Mouse (Mus musculus) G1E-ER4 (cell line): ENCODE data around the gene Kif26b. TPM values are rescaled to one million over a fixed set of nuclear protein-coding genes. Genes with fewer than 3 reads are reported as not detected.

Source experiments
- GATA1 ChIP-seq: IDR thresholded peaks from one replicate; pipeline ENCODE4 v1.8.0; 2012; ENCODE audit warnings: low read length, inconsistent platforms
- polyA plus RNA-seq: library from polyadenylated mRNA; stranded (reverse); fragments of >175 nt; gene quantifications from 2 replicates; pipeline ENCODE4 v1.2.3, GENCODE M21; 2012

Kif26b gene
- polyA plus RNA-seq, 1 experiment, result 0.01 TPM

GRCm38 (mm10) chr1:178621301-178621700 lies 92.4 kb downstream of the Kif26b start:
- no peak for TF ChIP-seq GATA1

- TF ChIP-seq GATA1, result no peak
Observed at GRCm38 (mm10) chr1:178623889-178624288, 95.0 kb downstream of the Kif26b start.

DNA sequence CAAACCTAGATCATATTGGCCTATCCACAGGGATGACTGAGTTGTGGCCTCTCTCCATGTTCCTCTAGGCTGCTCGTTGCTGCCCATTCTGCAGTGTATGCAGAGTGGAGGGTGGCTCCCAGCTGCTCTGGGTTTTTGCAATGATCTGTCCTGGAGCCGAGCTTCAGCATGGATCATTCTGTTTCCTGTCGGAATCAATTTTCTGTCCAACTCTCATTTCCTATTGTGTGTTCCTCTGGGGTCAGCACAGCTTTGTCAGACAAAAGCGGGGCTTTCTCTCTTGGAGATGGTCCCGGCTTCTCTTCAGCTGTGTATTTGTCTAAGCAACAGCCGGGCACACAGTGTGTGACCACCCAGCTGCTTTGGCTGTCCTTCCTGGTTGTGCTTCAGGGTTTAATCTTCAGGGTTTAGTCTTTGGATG lies 98.0 kb downstream of the Kif26b start:
- TF ChIP-seq GATA1, result no peak

DNA sequence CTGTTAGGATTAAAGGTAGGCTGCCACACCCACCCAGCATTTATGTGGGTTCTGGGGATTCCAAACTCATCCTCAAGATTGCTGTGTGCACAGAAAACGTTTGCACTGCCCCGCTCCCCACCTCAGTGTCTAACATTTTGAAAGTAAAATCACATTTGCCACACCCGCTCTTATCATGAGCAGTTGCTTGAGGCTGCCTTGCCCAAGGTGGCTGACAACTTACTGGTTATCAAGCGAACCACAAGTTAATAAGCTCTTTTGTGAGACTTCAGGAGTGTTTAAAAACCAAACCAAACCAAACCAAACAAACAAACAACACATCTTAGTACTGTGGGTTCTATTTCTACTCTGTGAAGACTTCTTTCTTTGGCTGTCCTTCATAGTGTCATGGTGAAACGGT lies 101.1 kb downstream of the Kif26b start:
- TF ChIP-seq GATA1, result no peak

- TF ChIP-seq GATA1, result no peak
Observed at GRCm38 (mm10) chr1:178631863-178632262, 102.9 kb downstream of the Kif26b start.

DNA sequence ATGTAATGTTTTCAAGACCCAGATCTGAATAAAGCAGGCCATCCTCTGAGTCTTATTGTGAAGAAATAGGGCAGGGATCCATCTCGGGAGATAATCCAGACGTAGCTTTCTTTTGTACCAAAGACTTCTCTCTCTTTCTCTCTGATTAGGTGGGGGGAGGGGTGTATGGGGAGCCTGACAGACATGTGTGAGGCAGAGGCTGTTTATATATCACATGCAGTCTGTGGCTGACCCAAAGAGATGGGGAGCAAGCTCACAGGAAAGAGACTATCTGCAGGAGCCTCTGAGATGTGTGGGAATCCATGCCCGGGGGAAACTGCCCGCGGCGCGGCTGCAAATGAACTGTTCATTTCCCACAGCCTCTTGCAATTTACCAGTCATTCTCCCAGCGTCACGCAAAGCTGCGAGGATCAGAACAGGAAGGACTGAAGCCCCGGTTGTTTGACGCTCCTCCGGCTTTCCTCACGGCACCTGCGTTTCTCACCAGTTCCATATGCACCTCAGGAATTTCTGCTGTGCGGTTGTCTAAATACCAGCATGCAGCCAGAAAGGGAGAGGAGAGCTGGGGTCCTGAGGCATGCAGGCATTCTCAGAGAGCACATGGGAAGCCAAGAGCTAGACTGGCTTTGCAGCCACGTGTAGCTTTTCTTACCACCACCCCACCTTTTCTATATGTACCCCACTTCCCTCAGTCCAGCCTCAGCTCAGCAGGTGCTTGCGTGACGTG lies 105.6 kb downstream of the Kif26b start:
- no peak for TF ChIP-seq GATA1

- TF ChIP-seq GATA1, result no peak
Observed at GRCm38 (mm10) chr1:178635470-178635869, 106.5 kb downstream of the Kif26b start.

DNA sequence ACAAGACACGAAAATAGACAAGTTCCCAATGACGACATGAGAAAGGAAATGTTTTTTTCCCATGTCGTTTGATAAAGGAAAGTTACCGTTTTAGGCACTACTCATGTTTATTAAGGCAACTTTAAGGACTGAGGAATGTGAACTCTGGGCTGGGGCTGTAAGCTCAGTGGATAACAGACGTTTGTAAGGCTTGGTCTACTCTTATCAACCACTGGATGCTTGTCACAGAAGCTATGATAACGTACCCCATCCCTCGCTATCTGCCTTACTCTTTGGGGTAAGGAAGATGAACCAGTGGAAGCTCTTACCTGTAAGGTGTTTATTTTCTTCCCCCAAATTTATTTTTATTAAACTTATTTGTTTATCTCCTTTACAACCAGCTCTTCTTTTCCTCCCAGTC lies 108.4 kb downstream of the Kif26b start:
- TF ChIP-seq GATA1, result no peak

- TF ChIP-seq GATA1, result no peak
Observed at GRCm38 (mm10) chr1:178639951-178640350, 111.0 kb downstream of the Kif26b start.

- TF ChIP-seq GATA1, result no peak
Observed at GRCm38 (mm10) chr1:178640719-178641455, 112.0 kb downstream of the Kif26b start.

GRCm38 (mm10) chr1:178641788-178642187 lies 112.9 kb downstream of the Kif26b start:
- TF ChIP-seq GATA1, result no peak

- no peak for TF ChIP-seq GATA1
Observed at GRCm38 (mm10) chr1:178644954-178645353, 116.0 kb downstream of the Kif26b start.

DNA sequence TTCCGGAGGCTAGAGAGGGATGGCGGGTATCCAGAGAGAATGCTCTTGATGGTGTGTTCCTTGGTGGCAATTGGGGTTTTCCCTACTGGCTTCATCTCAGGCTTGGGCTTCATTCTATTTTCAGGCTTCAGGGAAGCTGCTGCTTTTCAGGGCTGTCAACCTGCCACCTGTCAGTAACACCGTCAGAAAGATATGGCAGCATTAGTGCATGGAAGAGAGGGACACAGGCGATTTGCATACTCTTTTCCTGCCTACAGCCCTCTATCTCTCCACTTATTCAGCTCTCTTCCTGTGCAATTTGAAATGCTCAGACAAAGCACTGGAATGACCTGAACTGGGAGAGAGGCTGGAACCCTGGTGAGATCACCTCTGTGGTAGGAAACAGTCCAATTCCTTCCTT lies 117.7 kb downstream of the Kif26b start:
- TF ChIP-seq GATA1, result no peak

- TF ChIP-seq GATA1, result no peak
Observed at GRCm38 (mm10) chr1:178655525-178655924, 126.6 kb downstream of the Kif26b start.

DNA sequence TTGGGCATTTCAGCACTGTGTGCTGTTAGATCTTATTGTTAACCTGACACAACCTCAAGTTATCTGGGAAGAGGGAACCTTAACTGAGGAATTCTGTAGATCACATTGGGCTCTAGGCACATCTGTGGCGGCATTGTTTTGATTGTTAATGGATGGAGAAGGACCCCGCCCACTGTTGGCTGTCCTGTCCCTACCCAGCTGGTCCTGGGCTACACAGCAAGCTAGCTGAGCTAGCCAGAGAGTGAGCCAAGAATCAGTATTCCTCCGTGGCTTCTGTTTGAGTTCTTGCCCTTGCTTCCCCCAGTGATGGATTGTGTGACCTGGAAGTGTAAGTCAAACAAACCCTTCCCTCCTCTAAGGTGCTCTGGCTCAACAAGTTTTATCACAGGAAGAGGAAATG lies 132.1 kb downstream of the Kif26b start:
- TF ChIP-seq GATA1, result no peak

DNA sequence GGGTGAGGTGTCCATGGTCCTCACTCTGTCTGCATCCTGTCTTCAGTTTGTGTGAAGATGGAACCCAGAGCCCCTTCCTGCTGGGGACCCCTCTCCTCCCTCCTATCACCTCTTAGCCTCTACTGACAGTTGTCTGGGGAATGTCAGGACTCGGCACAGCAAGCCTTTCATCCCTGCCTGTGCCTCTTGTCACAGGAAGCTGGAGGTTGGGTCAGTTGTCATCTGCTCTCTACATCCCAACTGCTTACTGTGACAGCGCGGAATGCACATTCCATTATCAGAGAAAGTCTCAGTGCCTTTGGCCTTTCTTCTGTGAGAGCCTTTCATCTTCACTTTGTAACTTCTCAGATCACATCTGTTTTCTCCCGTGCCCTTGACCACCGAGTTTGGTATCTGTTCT lies 132.6 kb downstream of the Kif26b start:
- no peak for TF ChIP-seq GATA1

GRCm38 (mm10) chr1:178663539-178663938 lies 134.6 kb downstream of the Kif26b start:
- TF ChIP-seq GATA1, result no peak
